Mouse (Mus musculus): ENCODE measurements around the gene Mcm10. TPM values are rescaled to one million over a fixed set of nuclear protein-coding genes. Genes with fewer than 3 reads are reported as not detected.

Mcm10 gene
- polyA plus RNA-seq, 1 experiment: 2.0 TPM

GRCm38 (mm10) chr2:5014616-5015015 lies 2.0 kb upstream of the Mcm10 start:
- Histone ChIP-seq H3K27ac (ENCODE audit: insufficient read depth, low read length) (no peak overlapping the region), H3K27me3 (ENCODE audit: control insufficient read depth, insufficient read depth, low read length) (no peaks in the 10 kb centered on the region; the same call in 1 of the 2 replicates), H3K4me1 (ENCODE audit: control insufficient read depth, insufficient read depth, low read length) (no peaks in the 10 kb centered on the region), H3K4me3 (replicated peaks; ENCODE audit: insufficient read depth, low read depth, low read length) (no peak overlapping the region)
- TF ChIP-seq CTCF (IDR thresholded peaks at IDR 0.05; ENCODE audit: borderline replicate concordance, insufficient read depth, low read depth, low read length): no peak
- TF ChIP-seq POLR2A (IDR thresholded peaks at IDR 0.05; ENCODE audit: borderline replicate concordance, insufficient read depth, low read length): no peak
- DNase-seq: no peak
- WGBS: 83% methylated on average over 7 of the region's 7 CpGs

- DNase-seq: no peak
- H3K4me1 ChIP-seq (ENCODE audit: control insufficient read depth, insufficient read depth, low read length): no peaks in the 10 kb centered on the region
- H3K4me3 ChIP-seq (replicated peaks; ENCODE audit: insufficient read depth, low read depth, low read length): no peak overlapping the region
- no peak overlapping the region for H3K27ac ChIP-seq (ENCODE audit: insufficient read depth, low read length)
- no peaks in the 10 kb centered on the region; the same call in 1 of the 2 replicates for H3K27me3 ChIP-seq (ENCODE audit: control insufficient read depth, insufficient read depth, low read length)
- TF ChIP-seq POLR2A (IDR thresholded peaks at IDR 0.05; ENCODE audit: borderline replicate concordance, insufficient read depth, low read length) (no peak), CTCF (IDR thresholded peaks at IDR 0.05; ENCODE audit: borderline replicate concordance, insufficient read depth, low read depth, low read length) (no peak)
- 19% methylated on average over 8 of the region's 8 CpGs for WGBS
Observed at GRCm38 (mm10) chr2:5011898-5012490, 597 bp downstream of the Mcm10 start.

GRCm38 (mm10) chr2:5007107-5007506 lies 5.5 kb downstream of the Mcm10 start:
- DNase-seq: no peak
- no peak for TF ChIP-seq CTCF (IDR thresholded peaks at IDR 0.05; ENCODE audit: borderline replicate concordance, insufficient read depth, low read depth, low read length)
- TF ChIP-seq POLR2A (IDR thresholded peaks at IDR 0.05; ENCODE audit: borderline replicate concordance, insufficient read depth, low read length): no peak

GRCm38 (mm10) chr2:5001266-5001665 lies 11.3 kb downstream of the Mcm10 start:
- TF ChIP-seq CTCF (IDR thresholded peaks at IDR 0.05; ENCODE audit: borderline replicate concordance, insufficient read depth, low read depth, low read length) (no peak), POLR2A (IDR thresholded peaks at IDR 0.05; ENCODE audit: borderline replicate concordance, insufficient read depth, low read length) (no peak)
- DNase-seq: no peak
- 92% methylated on average over 6 of the region's 6 CpGs for WGBS

More at GRCm38 (mm10) chr2:5007107-5007506, 5.5 kb downstream of the Mcm10 start:
- no peak overlapping the region for H3K27ac ChIP-seq (ENCODE audit: insufficient read depth, low read length)
- no peak overlapping the region for H3K4me3 ChIP-seq (replicated peaks; ENCODE audit: insufficient read depth, low read depth, low read length)
- 89% methylated on average over 4 of the region's 4 CpGs for WGBS
- no peaks in the 10 kb centered on the region for H3K4me1 ChIP-seq (ENCODE audit: control insufficient read depth, insufficient read depth, low read length)
- H3K27me3 ChIP-seq (ENCODE audit: control insufficient read depth, insufficient read depth, low read length): no peaks in the 10 kb centered on the region

GRCm38 (mm10) chr2:4998905-4999304 lies 13.7 kb downstream of the Mcm10 start:
- TF ChIP-seq CTCF (IDR thresholded peaks at IDR 0.05; ENCODE audit: borderline replicate concordance, insufficient read depth, low read depth, low read length) (no peak), POLR2A (IDR thresholded peaks at IDR 0.05; ENCODE audit: borderline replicate concordance, insufficient read depth, low read length) (no peak)

More at GRCm38 (mm10) chr2:5001266-5001665, 11.3 kb downstream of the Mcm10 start:
- no peak overlapping the region for H3K4me3 ChIP-seq (replicated peaks; ENCODE audit: insufficient read depth, low read depth, low read length)
- H3K27me3 ChIP-seq (ENCODE audit: control insufficient read depth, insufficient read depth, low read length): no peaks in the 10 kb centered on the region
- H3K27ac ChIP-seq (ENCODE audit: insufficient read depth, low read length): no peak overlapping the region
- H3K4me1 ChIP-seq (ENCODE audit: control insufficient read depth, insufficient read depth, low read length): no peaks in the 10 kb centered on the region

GRCm38 (mm10) chr2:4996421-4996824 lies 16.2 kb downstream of the Mcm10 start:
- Histone ChIP-seq H3K27ac (ENCODE audit: insufficient read depth, low read length) (no peak overlapping the region), H3K4me1 (ENCODE audit: control insufficient read depth, insufficient read depth, low read length) (no peaks in the 10 kb centered on the region), H3K4me3 (replicated peaks; ENCODE audit: insufficient read depth, low read depth, low read length) (no peak overlapping the region), H3K27me3 (ENCODE audit: control insufficient read depth, insufficient read depth, low read length) (no peaks in the 10 kb centered on the region)
- no peak for DNase-seq
- 92% methylated on average over 6 of the region's 6 CpGs for WGBS
- no peak for TF ChIP-seq POLR2A (IDR thresholded peaks at IDR 0.05; ENCODE audit: borderline replicate concordance, insufficient read depth, low read length)
- TF ChIP-seq CTCF (IDR thresholded peaks at IDR 0.05; ENCODE audit: borderline replicate concordance, insufficient read depth, low read depth, low read length): no peak

More at GRCm38 (mm10) chr2:4998905-4999304, 13.7 kb downstream of the Mcm10 start:
- Histone ChIP-seq H3K27me3 (ENCODE audit: control insufficient read depth, insufficient read depth, low read length) (no peaks in the 10 kb centered on the region), H3K27ac (ENCODE audit: insufficient read depth, low read length) (no peak overlapping the region), H3K4me1 (ENCODE audit: control insufficient read depth, insufficient read depth, low read length) (no peaks in the 10 kb centered on the region), H3K4me3 (replicated peaks; ENCODE audit: insufficient read depth, low read depth, low read length) (no peak overlapping the region)
- 70% methylated on average over 3 of the region's 3 CpGs for WGBS
- no peak for DNase-seq

GRCm38 (mm10) chr2:4995646-4996045 lies 16.9 kb downstream of the Mcm10 start:
- 94% methylated on average over 11 of the region's 11 CpGs for WGBS
- no peak overlapping the region for H3K4me3 ChIP-seq (replicated peaks; ENCODE audit: insufficient read depth, low read depth, low read length)
- H3K27ac ChIP-seq (ENCODE audit: insufficient read depth, low read length): no peak overlapping the region
- H3K4me1 ChIP-seq (ENCODE audit: control insufficient read depth, insufficient read depth, low read length): no peaks in the 10 kb centered on the region
- no peak for DNase-seq
- no peaks in the 10 kb centered on the region for H3K27me3 ChIP-seq (ENCODE audit: control insufficient read depth, insufficient read depth, low read length)
- TF ChIP-seq CTCF (IDR thresholded peaks at IDR 0.05; ENCODE audit: borderline replicate concordance, insufficient read depth, low read depth, low read length): no peak
- TF ChIP-seq POLR2A (IDR thresholded peaks at IDR 0.05; ENCODE audit: borderline replicate concordance, insufficient read depth, low read length): no peak

- WGBS: 91% methylated on average over 4 of the region's 4 CpGs
- TF ChIP-seq CTCF (IDR thresholded peaks at IDR 0.05; ENCODE audit: borderline replicate concordance, insufficient read depth, low read depth, low read length) (no peak), POLR2A (IDR thresholded peaks at IDR 0.05; ENCODE audit: borderline replicate concordance, insufficient read depth, low read length) (no peak)
Observed at GRCm38 (mm10) chr2:4994436-4994835, 18.2 kb downstream of the Mcm10 start.

More at GRCm38 (mm10) chr2:4994436-4994835, 18.2 kb downstream of the Mcm10 start:
- H3K4me1 ChIP-seq (ENCODE audit: control insufficient read depth, insufficient read depth, low read length): no peaks in the 10 kb centered on the region
- no peaks in the 10 kb centered on the region for H3K27me3 ChIP-seq (ENCODE audit: control insufficient read depth, insufficient read depth, low read length)
- H3K27ac ChIP-seq (ENCODE audit: insufficient read depth, low read length): no peak overlapping the region
- no peak for DNase-seq
- H3K4me3 ChIP-seq (replicated peaks; ENCODE audit: insufficient read depth, low read depth, low read length): no peak overlapping the region
